Mouse (Mus musculus): ENCODE results near the gene Tbxas1.
A peak's percentile ranks its signal among the peaks of the same experiment; 100 is the strongest.

Gene Tbxas1

GRCm38 (mm10) chr6:38997838-38998237 is 122.6 kb downstream of the Tbxas1 start:
- no peak for DNase-seq (ENCODE audit: low spot score in 2 of 2)

- DNase-seq (ENCODE audit: low spot score in 2 of 2) = no peak
Measured at GRCm38 (mm10) chr6:39003126-39003525, 127.9 kb downstream of the Tbxas1 start.

GRCm38 (mm10) chr6:39004003-39004473 is 128.8 kb downstream of the Tbxas1 start:
- DNase-seq (ENCODE audit: low spot score in 2 of 2) = peak; percentile 50 to 53

- DNase-seq (ENCODE audit: low spot score in 2 of 2) = no peak
Measured at GRCm38 (mm10) chr6:39005267-39005944, 130.2 kb downstream of the Tbxas1 start.

GRCm38 (mm10) chr6:39005945-39006572 is 130.9 kb downstream of the Tbxas1 start:
- no peak for DNase-seq (ENCODE audit: low spot score in 2 of 2)

GRCm38 (mm10) chr6:39007223-39007622 is 132.0 kb downstream of the Tbxas1 start:
- peak; percentile 85 to 86 for DNase-seq (ENCODE audit: low spot score in 2 of 2)

- DNase-seq (ENCODE audit: low spot score in 2 of 2) = peak; percentile 29 to 47
Measured at GRCm38 (mm10) chr6:39008116-39008515, 132.9 kb downstream of the Tbxas1 start.

- no peak for DNase-seq (ENCODE audit: low spot score in 2 of 2)
Measured at GRCm38 (mm10) chr6:39013034-39013832, 138.0 kb downstream of the Tbxas1 start.

- no peak for DNase-seq (ENCODE audit: low spot score in 2 of 2)
Measured at GRCm38 (mm10) chr6:39017942-39018341, 142.7 kb downstream of the Tbxas1 start.

GRCm38 (mm10) chr6:39018805-39019204 is 143.6 kb downstream of the Tbxas1 start:
- DNase-seq (ENCODE audit: low spot score in 2 of 2) = no peak

GRCm38 (mm10) chr6:39019219-39019618 is 144.0 kb downstream of the Tbxas1 start:
- no peak for DNase-seq (ENCODE audit: low spot score in 2 of 2)

- no peak for DNase-seq (ENCODE audit: low spot score in 2 of 2)
Measured at GRCm38 (mm10) chr6:39021909-39022308, 146.7 kb downstream of the Tbxas1 start.

- DNase-seq (ENCODE audit: low spot score in 2 of 2) = no peak
Measured at GRCm38 (mm10) chr6:39022461-39023181, 147.4 kb downstream of the Tbxas1 start.

- no peak for DNase-seq (ENCODE audit: low spot score in 2 of 2)
Measured at GRCm38 (mm10) chr6:39024631-39025030, 149.4 kb downstream of the Tbxas1 start.

- no peak for DNase-seq (ENCODE audit: low spot score in 2 of 2)
Measured at GRCm38 (mm10) chr6:39025038-39025437, 149.8 kb downstream of the Tbxas1 start.

- no peak for DNase-seq (ENCODE audit: low spot score in 2 of 2)
Measured at GRCm38 (mm10) chr6:39030714-39031113, 155.5 kb downstream of the Tbxas1 start.

GRCm38 (mm10) chr6:39033676-39034075 is 158.5 kb downstream of the Tbxas1 start:
- no peak for DNase-seq (ENCODE audit: low spot score in 2 of 2)

- DNase-seq (ENCODE audit: low spot score in 2 of 2) = no peak
Measured at GRCm38 (mm10) chr6:39035039-39035438, 159.8 kb downstream of the Tbxas1 start.

GRCm38 (mm10) chr6:39036204-39036603 is 161.0 kb downstream of the Tbxas1 start:
- DNase-seq (ENCODE audit: low spot score in 2 of 2) = no peak

GRCm38 (mm10) chr6:39040451-39040850 is 165.2 kb downstream of the Tbxas1 start:
- no peak for DNase-seq (ENCODE audit: low spot score in 2 of 2)

GRCm38 (mm10) chr6:39049141-39049540 is 173.9 kb downstream of the Tbxas1 start:
- DNase-seq (ENCODE audit: low spot score in 2 of 2) = no peak

- DNase-seq (ENCODE audit: low spot score in 2 of 2) = no peak
Measured at GRCm38 (mm10) chr6:39050836-39051235, 175.6 kb downstream of the Tbxas1 start.

Measured in spleen, postnatal 36 days (tissue).